Mouse (Mus musculus): Measurements from ENCODE around the gene Cd38. TPM values are rescaled to one million over a fixed set of nuclear protein-coding genes. Genes with fewer than 3 reads are reported as not detected.

Cd38 gene
- total RNA-seq, 2 experiments from 2014 or later, result 13.2 to 14.4 TPM

DNA sequence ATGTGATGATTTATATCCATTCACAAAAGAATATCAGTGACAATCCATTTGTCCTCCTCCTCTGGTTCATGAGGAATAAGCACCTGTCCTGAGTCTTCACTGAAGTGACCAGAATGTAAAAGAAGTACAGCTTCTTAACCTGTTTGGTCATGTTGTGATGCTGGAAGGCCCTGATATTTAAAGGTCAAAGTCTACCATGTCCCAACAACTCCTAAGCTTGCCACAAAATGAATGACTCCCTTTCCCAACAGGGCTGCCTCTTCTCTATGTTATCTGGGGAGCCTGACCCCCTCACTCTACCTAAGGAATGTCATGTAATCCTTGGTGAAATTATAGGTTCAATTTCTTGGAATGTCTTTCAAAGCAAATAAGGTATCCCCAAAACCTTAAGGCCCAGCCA is 59.4 kb downstream of the Cd38 start:
- DNase-seq (ENCODE audit: low spot score in 2 of 2), result no peak

- DNase-seq (ENCODE audit: low spot score in 2 of 2), result no peak
Measured at GRCm38 (mm10) chr5:43933269-43933668, 64.9 kb downstream of the Cd38 start.

GRCm38 (mm10) chr5:43947330-43947977 is 79.1 kb downstream of the Cd38 start:
- DNase-seq (ENCODE audit: low spot score in 2 of 2), result no peak

- DNase-seq (ENCODE audit: low spot score in 2 of 2), result no peak
Measured at GRCm38 (mm10) chr5:43948111-43948743, 79.9 kb downstream of the Cd38 start.

GRCm38 (mm10) chr5:43948748-43949275 is 80.5 kb downstream of the Cd38 start:
- DNase-seq (ENCODE audit: low spot score in 2 of 2), result no peak

DNA sequence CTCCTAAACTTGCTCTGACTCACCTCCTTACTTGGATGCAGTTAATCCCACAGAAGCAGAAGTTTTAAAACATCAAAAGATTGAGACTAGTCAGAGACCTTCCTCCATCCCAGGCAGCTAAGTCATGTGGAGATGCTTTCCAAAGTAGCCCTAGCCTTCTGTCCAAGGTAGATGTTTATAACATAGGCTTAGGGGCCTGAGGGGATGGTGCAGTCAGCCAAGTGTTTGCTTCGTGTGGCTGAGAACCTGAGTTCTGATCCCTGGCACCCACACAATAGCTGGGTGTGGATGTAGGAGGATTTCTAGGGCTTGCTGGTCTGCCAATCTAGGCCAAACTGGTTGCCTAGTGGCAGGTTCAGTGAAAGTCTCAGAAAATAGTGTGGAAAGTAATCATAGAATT is 84.9 kb downstream of the Cd38 start:
- no peak for DNase-seq (ENCODE audit: low spot score in 2 of 2)

- DNase-seq (ENCODE audit: low spot score in 2 of 2), result no peak
Measured at GRCm38 (mm10) chr5:43959884-43960440, 91.6 kb downstream of the Cd38 start.

- no peak for DNase-seq (ENCODE audit: low spot score in 2 of 2)
Measured at GRCm38 (mm10) chr5:43961056-43961455, 92.7 kb downstream of the Cd38 start.

Other genes with a start within 250 kb of the Cd38 start
- 10 to 100 TPM; 13.9 to 15.2 TPM for gene Cc2d2a, start 206.2 kb upstream of the Cd38 start, total RNA-seq (2021)
- gene Bst1, start 49.7 kb upstream of the Cd38 start, total RNA-seq (2021), result under 1 TPM; 0.17 to 0.28 TPM
- 10 to 100 TPM; 76.8 to 85.7 TPM for gene Fbxl5, start 46.9 kb upstream of the Cd38 start, total RNA-seq (2021)
- gene Gm7879, start 44.6 kb downstream of the Cd38 start, total RNA-seq (2021), result 10 to 100 TPM; 12.0 to 12.6 TPM
- gene Fgfbp1, start 113.2 kb downstream of the Cd38 start, total RNA-seq (2021), result 1 to 10 TPM; 1.3 to 1.8 TPM
- 10 to 100 TPM; 23.7 to 25.0 TPM for gene Prom1, start 233.5 kb downstream of the Cd38 start, total RNA-seq (2021)